Mouse (Mus musculus) mouse trophoblast stem cell (cell line): ENCODE measurements around the gene Olfr96.
"Not testable (repeated sequence)": the region's sequence is repeated elsewhere in the genome, so short reads cannot be mapped to it uniquely, and the experiment has no call there.

Experiments
- in situ Hi-C, 2 experiments: fragments of 300-500 bp; cut with MseI, MboI; formaldehyde crosslinking; loops; 2 replicates in 1 of 2; 3 replicates in 1 of 2; pipeline ENCODE4 v1.15.1; 2025

Gene Olfr96

GRCm38 (mm10) chr17:37219846-37220245 lies at the start of gene Olfr96:
Gene Olfr96, plus strand, starts transcription at chr17:37220146.
- in situ Hi-C loops = loop anchor here (25.0 kb wide), 1 partner anchor 308 kb away; no protein-coding TSS in a partner anchor

- in situ Hi-C loops = no loop called here
Observed at GRCm38 (mm10) chr17:37185474-37185873, 34.5 kb upstream of the Olfr96 start.

GRCm38 (mm10) chr17:37190711-37191110 lies 29.2 kb upstream of the Olfr96 start:
- in situ Hi-C loops = no loop called here

GRCm38 (mm10) chr17:37193032-37193431 lies 26.9 kb upstream of the Olfr96 start:
- in situ Hi-C loops = no loop called here

GRCm38 (mm10) chr17:37193656-37194055 lies 26.3 kb upstream of the Olfr96 start, which contains the start of gene Ubd:
Gene Ubd, plus strand, starts transcription at chr17:37193892.
- in situ Hi-C loops = no loop called here

GRCm38 (mm10) chr17:37194782-37195181 lies 25.2 kb upstream of the Olfr96 start:
- in situ Hi-C loops = no loop called here

- in situ Hi-C loops = no loop called here
Observed at GRCm38 (mm10) chr17:37196845-37197724, 22.9 kb upstream of the Olfr96 start.

- in situ Hi-C loops = loop anchor here (5.0 to 25.0 kb wide), 3 partner anchors 119 to 289 kb away; no protein-coding TSS in a partner anchor
Observed at GRCm38 (mm10) chr17:37200894-37201293, 19.1 kb upstream of the Olfr96 start, which contains the start of gene Olfr94. Gene Olfr94, minus strand, starts transcription at chr17:37200994.

GRCm38 (mm10) chr17:37203206-37203916 lies 16.6 kb upstream of the Olfr96 start:
- in situ Hi-C loops = loop anchor here (5.0 to 25.0 kb wide), 3 partner anchors 121 to 291 kb away; no protein-coding TSS in a partner anchor

GRCm38 (mm10) chr17:37203917-37204236 lies 16.1 kb upstream of the Olfr96 start:
- in situ Hi-C loops = loop anchor here (5.0 to 25.0 kb wide), 3 partner anchors 122 to 292 kb away; no protein-coding TSS in a partner anchor

- in situ Hi-C loops = loop anchor here (25.0 kb wide), 1 partner anchor 299 kb away; no protein-coding TSS in a partner anchor
Observed at GRCm38 (mm10) chr17:37210884-37211768, 8.8 kb upstream of the Olfr96 start.

GRCm38 (mm10) chr17:37213018-37213417 lies 6.9 kb upstream of the Olfr96 start, which contains the start of gene Olfr95:
Gene Olfr95, minus strand, starts transcription at chr17:37213118.
- in situ Hi-C loops = loop anchor here (25.0 kb wide), 1 partner anchor 301 kb away; no protein-coding TSS in a partner anchor

GRCm38 (mm10) chr17:37218486-37218885 lies 1.5 kb upstream of the Olfr96 start:
- in situ Hi-C loops = loop anchor here (25.0 kb wide), 1 partner anchor 306 kb away; no protein-coding TSS in a partner anchor

GRCm38 (mm10) chr17:37221879-37222278 lies 1.9 kb downstream of the Olfr96 start:
- in situ Hi-C loops = loop anchor here (25.0 kb wide), 1 partner anchor 310 kb away; no protein-coding TSS in a partner anchor

GRCm38 (mm10) chr17:37237230-37237629 lies 17.3 kb downstream of the Olfr96 start, which contains the start of gene Olfr97:
Gene Olfr97, minus strand, starts transcription at chr17:37237330.
- in situ Hi-C loops = not testable (repeated sequence)

GRCm38 (mm10) chr17:37242198-37242597 lies 22.3 kb downstream of the Olfr96 start:
- in situ Hi-C loops = no loop called here

GRCm38 (mm10) chr17:37246715-37247114 lies 26.8 kb downstream of the Olfr96 start:
- in situ Hi-C loops = no loop called here

GRCm38 (mm10) chr17:37249460-37249859 lies 29.5 kb downstream of the Olfr96 start:
- in situ Hi-C loops = no loop called here

- in situ Hi-C loops = no loop called here
Observed at GRCm38 (mm10) chr17:37250544-37250943, 30.6 kb downstream of the Olfr96 start.

GRCm38 (mm10) chr17:37263626-37264025 lies 43.7 kb downstream of the Olfr96 start, which contains the start of gene Olfr98:
Gene Olfr98, minus strand, starts transcription at chr17:37263749.
- in situ Hi-C loops = no loop called here
